Mouse (Mus musculus) heart, embryonic 13.5 days (tissue): ENCODE data around the gene Dlx3. TPM values are rescaled to one million over a fixed set of nuclear protein-coding genes. Genes with fewer than 3 reads are reported as not detected.
A peak's percentile ranks its signal among the peaks of the same experiment; 100 is the strongest.

Experiments used
- ATAC-seq: fragments of 200-750 bp; cut with Nextera tagmentation; 2 replicates; pipeline ENCODE4 v1.8.0; 2017; ENCODE audit warnings: moderate TSS enrichment; ENCODE audit not compliant: insufficient number of reproducible peaks, low FRiP score, low TSS enrichment; ENCODE audit errors: extremely low read depth
- H3K27ac ChIP-seq: fragments of 300-500 bp; sonication (generic); replicated peaks from 2 replicates; pipeline ENCODE4 v1.5.1; 2015; ENCODE audit warnings: moderate library complexity, mild to moderate bottlenecking, inconsistent platforms
- H3K27me3 ChIP-seq: fragments of 300-500 bp; sonication (generic); replicated peaks from 2 replicates; pipeline ENCODE4 v1.6.1; 2015; ENCODE audit warnings: mild to moderate bottlenecking, inconsistent platforms
- H3K36me3 ChIP-seq: fragments of 300-500 bp; sonication (generic); 2 replicates; pipeline ENCODE4 v1.6.1; 2015; ENCODE audit warnings: mild to moderate bottlenecking, inconsistent platforms
- H3K4me1 ChIP-seq: fragments of 300-500 bp; sonication (generic); 2 replicates; pipeline ENCODE4 v1.6.1; 2015; ENCODE audit warnings: inconsistent platforms
- H3K4me2 ChIP-seq: fragments of 300-500 bp; sonication (generic); 2 replicates; pipeline ENCODE4 v1.6.1; 2015; ENCODE audit warnings: inconsistent platforms, mild to moderate bottlenecking, moderate library complexity
- H3K4me3 ChIP-seq: fragments of 300-500 bp; sonication (generic); 2 replicates; pipeline ENCODE4 v1.5.1; 2015; ENCODE audit warnings: moderate library complexity, mild to moderate bottlenecking, inconsistent platforms
- H3K9ac ChIP-seq: fragments of 300-500 bp; sonication (generic); 2 replicates; pipeline ENCODE4 v1.6.1; 2015; ENCODE audit warnings: inconsistent platforms, mild to moderate bottlenecking, moderate library complexity
- H3K9me3 ChIP-seq: fragments of 300-500 bp; sonication (generic); 2 replicates; pipeline ENCODE4 v1.6.1; 2016; ENCODE audit warnings: inconsistent platforms
- WGBS: fragments of 180-500 bp; shearing (Covaris S2); methylation state at CpG from one replicate; pipeline ENCODE4 v1.1.7; 2015; ENCODE audit warnings: mixed read lengths; 5-methylcytosine and 5-hydroxymethylcytosine counted together
- polyA plus RNA-seq: library from polyadenylated mRNA; unstranded; fragments of >200 nt; fragmentation: Nextera tagmentation; extraction: Ambion mirVana; gene quantifications from 2 replicates; pipeline ENCODE4 v1.2.1, GENCODE M21; 2015

The Dlx3 gene
- polyA plus RNA-seq: 0.17 TPM in 1 of 2 replicates, not detected in the other

DNA sequence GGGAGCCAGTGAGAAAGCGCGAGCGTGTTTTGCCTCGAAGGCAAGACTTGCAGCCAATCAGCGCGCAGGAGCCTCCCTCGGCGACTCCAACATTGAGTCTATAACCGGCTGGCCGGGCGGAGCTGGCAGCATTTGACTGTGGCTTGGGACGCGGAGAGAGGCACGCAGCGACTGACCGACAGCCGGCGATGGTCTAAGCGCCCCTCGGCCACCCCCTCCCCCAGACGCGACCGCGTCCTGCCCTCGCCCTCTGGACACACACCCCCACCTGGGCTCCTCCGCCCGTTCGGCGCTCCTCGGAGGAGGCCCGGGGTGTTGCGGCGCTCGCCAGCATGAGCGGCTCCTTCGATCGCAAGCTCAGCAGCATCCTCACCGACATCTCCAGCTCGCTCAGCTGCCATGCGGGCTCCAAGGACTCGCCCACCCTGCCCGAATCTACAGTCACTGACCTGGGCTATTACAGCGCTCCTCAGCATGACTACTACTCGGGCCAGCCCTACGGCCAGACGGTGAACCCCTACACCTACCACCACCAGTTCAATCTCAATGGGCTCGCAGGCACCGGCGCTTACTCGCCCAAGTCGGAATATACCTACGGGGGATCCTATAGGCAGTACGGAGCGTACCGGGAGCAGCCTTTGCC, at the start of gene Dlx3:
Gene Dlx3 (plus strand): TSS at position 130 of the 643 bp plus-strand sequence.
- no peaks in the 10 kb centered on the region for H3K36me3 ChIP-seq
- H3K4me3 ChIP-seq: peak within 1 kb of the TSS; percentile 53
- 1% methylated on average over 55 of the region's 55 CpGs for WGBS
- ATAC-seq: no peak
- H3K4me2 ChIP-seq: peak within 1 kb of the TSS; percentile 80
- H3K4me1 ChIP-seq: peaks cover 25% of the 10 kb centered on the region
- peak within 1 kb of the TSS; percentile 73 for H3K9ac ChIP-seq
- no peak within 1 kb of the TSS for H3K27ac ChIP-seq
- peaks cover 87% of the 10 kb centered on the region for H3K27me3 ChIP-seq
- H3K9me3 ChIP-seq: no peaks in the 10 kb centered on the region

DNA sequence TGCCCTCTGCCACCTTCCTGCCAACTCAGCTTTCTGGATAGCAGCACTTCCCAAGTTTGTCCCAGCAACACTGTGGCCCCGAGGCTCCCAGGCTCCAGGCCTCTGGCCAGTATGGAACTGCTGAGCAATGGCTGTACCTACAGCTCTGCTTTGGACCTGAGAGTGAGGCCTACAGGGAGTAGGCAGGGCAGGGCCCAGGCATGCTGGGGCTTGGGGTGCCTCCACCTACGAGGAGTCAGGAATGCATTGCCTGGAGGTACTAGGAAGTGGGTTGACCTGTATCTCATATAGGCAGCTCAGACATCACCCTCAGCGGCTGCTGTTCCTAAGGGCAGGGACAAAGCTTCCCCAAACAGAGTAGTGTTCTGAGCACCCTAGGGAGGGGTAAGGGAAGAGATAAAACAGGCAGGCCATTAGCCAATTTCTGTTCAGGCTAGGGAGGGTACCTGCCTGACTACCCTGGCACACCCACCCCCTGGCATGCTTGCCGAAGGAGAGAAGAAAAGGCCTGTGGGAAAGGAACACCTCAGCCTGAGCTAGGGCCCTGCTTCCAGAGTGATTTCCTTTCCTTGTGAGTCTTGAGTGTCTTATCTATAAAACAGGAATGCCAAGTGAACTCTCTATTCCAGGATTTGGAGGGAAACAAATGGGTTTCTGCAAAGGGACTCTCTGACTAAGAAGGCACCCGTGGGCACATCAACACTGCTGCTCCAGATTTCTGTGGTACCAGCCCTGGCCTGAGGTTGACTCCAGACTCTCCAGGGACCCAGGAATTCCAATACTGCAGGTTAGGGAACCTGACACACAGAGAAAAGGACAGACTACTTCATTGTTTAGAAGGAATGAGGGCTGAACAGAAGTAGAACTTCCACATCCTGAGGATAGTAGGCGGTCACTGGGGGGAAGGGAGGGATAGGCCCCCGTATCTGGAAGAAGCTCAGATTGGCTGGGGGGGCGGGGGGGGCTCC, 49.5 kb upstream of the Dlx3 start:
- Histone ChIP-seq H3K27ac (peak overlapping the region; percentile 87), H3K9ac (peak overlapping the region; percentile 53; the same call in 1 of the 2 replicates), H3K4me2 (peak overlapping the region; percentile 45), H3K36me3 (peaks cover 16% of the 10 kb centered on the region), H3K9me3 (no peaks in the 10 kb centered on the region), H3K4me3 (0 out of 2 replicates have a peak overlapping the region, but pooled peaks have one; percentile 2), H3K4me1 (peaks cover 71% of the 10 kb centered on the region), H3K27me3 (peaks cover 12% of the 10 kb centered on the region)
- no peak for ATAC-seq
- WGBS: 43% methylated on average over 8 of the region's 8 CpGs

DNA sequence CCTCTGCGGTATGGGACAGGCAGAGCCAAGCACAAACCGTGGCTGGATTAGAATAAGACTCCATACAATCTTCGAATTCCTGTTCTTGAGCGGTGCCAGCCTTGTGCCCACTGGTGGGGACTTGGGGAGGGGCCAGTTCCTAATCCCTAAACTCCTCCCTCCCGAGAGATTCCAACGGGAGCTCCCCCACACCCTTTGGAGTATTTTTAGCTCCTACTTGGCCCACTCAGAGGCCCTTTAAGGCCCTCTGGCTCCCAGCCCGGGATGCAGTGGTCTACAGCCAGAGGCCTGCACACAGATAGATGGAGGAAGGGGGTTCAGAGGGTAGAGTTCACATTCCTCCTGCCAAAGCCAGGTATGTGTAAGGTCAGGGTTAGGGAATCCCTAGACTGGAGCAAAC, 48.7 kb upstream of the Dlx3 start:
- WGBS: 21% methylated on average over 7 of the region's 7 CpGs
- ATAC-seq: 0 out of 2 replicates have a peak, but pooled peaks have one; percentile 42
- H3K9ac ChIP-seq: no peak overlapping the region
- peaks cover 7% of the 10 kb centered on the region for H3K36me3 ChIP-seq
- H3K9me3 ChIP-seq: no peaks in the 10 kb centered on the region
- H3K27ac ChIP-seq: peak overlapping the region; percentile 87
- H3K27me3 ChIP-seq: peaks cover 14% of the 10 kb centered on the region
- H3K4me3 ChIP-seq: 0 out of 2 replicates have a peak overlapping the region, but pooled peaks have one; percentile 2
- peak overlapping the region; percentile 45 for H3K4me2 ChIP-seq
- H3K4me1 ChIP-seq: peaks cover 76% of the 10 kb centered on the region

DNA sequence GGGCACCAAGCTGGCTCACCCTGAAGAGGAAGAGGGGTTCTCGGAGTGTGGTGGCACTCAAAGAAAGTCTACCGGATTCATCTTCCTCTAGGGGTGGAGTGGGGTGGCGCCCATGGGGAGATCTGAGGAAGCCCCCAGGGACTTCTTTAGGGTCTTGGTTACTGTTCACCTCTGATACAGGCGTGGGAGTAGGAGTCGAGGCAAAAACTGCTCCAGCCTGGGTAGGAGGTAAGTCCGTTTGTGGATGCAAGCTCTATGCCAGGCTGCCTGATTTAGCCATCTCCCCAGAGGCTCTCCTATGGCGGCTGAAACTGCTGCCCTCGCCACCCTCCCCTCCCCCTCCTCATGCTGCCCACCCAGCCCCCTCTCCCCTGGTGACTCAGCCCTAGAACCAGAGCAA, 47.8 kb upstream of the Dlx3 start:
- no peaks in the 10 kb centered on the region for H3K9me3 ChIP-seq
- no peaks in the 10 kb centered on the region; the same call in 1 of the 2 replicates for H3K36me3 ChIP-seq
- peaks cover 80% of the 10 kb centered on the region for H3K4me1 ChIP-seq
- 60% methylated on average over 8 of the region's 8 CpGs for WGBS
- ATAC-seq: no peak
- H3K27me3 ChIP-seq: peaks cover 21% of the 10 kb centered on the region
- H3K4me2 ChIP-seq: peak overlapping the region; percentile 45
- H3K4me3 ChIP-seq: no peak overlapping the region
- H3K9ac ChIP-seq: peak overlapping the region; percentile 42; the same call in 1 of the 2 replicates
- H3K27ac ChIP-seq: peak overlapping the region; percentile 87

DNA sequence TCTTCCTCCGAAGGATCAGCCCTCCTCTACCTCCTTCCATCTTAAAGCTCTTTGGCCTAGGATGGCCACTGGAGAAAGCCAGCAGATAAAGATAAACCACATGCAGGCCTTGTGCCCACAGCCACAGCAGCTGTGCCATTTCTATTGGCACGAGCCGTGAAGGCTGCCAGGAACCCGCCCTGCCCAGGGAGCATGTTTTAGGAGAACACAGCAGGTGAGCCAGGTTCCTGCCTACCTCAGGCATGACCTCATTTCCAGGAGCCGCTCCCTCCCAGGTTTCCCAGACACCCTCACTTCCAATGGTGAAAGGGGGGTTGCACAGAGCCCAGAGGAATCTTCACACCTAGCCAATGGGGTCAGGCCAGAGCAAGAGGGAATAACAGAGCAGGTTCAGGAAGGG, 47.1 kb upstream of the Dlx3 start:
- ATAC-seq: no peak
- H3K9me3 ChIP-seq: no peaks in the 10 kb centered on the region
- peaks cover 87% of the 10 kb centered on the region for H3K4me1 ChIP-seq
- H3K4me2 ChIP-seq: no peak overlapping the region
- H3K36me3 ChIP-seq: no peaks in the 10 kb centered on the region
- 63% methylated on average over 5 of the region's 5 CpGs for WGBS
- peaks cover 28% of the 10 kb centered on the region for H3K27me3 ChIP-seq
- H3K9ac ChIP-seq: no peak overlapping the region
- peak overlapping the region; percentile 87 for H3K27ac ChIP-seq
- no peak overlapping the region for H3K4me3 ChIP-seq

DNA sequence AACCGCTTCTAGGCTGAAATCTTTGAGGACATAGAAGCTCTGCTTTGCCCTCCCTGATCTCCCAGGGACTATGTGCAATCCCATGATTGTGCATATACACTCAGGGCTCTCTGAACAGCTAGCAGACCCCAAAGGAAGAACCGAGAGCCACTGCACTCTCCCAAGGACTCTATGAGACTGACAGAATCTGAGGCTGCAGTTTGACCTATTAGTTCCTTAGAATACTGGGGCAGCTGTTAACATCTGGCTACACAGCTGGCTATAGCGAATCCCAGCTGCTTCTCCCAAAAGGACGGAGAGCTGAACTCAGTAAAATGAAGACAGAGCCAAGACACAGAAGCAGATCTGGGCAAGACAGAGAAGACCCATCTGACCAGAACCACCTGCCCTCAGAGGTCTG, 46.1 kb upstream of the Dlx3 start:
- Histone ChIP-seq H3K27ac (0 out of 2 replicates have a peak overlapping the region, but pooled peaks have one; percentile 80), H3K9me3 (no peaks in the 10 kb centered on the region), H3K4me2 (0 out of 2 replicates have a peak overlapping the region, but pooled peaks have one; percentile 77), H3K27me3 (peaks cover 37% of the 10 kb centered on the region), H3K9ac (no peak overlapping the region), H3K4me1 (peaks cover 91% of the 10 kb centered on the region), H3K4me3 (no peak overlapping the region), H3K36me3 (no peaks in the 10 kb centered on the region)
- no peak for ATAC-seq
- 78% methylated on average over 4 of the region's 4 CpGs for WGBS

DNA sequence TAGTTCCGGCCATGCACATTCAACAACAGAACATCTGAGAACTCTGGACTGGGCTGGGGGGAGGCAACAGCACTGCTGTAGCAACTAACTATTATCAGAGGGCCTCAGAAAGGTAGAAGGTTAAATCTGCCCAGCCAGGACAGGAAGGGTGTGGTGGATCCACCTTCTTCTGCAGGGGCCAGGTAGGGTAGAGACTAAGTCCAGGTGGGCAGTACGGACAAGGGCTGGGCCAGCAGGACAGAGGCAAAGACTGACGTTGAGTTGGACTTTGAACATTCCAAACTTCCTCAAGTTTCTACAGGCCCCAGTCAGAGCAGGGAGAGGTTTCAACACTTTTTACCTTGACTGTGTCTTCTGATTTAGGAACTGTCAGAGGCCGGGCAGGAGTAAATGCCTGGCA, 45.2 kb upstream of the Dlx3 start:
- H3K4me1 ChIP-seq: peaks cover 91% of the 10 kb centered on the region
- H3K4me2 ChIP-seq: peak overlapping the region; percentile 77
- no peaks in the 10 kb centered on the region for H3K36me3 ChIP-seq
- H3K9me3 ChIP-seq: no peaks in the 10 kb centered on the region
- peak overlapping the region; percentile 88 for H3K9ac ChIP-seq
- WGBS: 63% methylated on average over 4 of the region's 4 CpGs
- ATAC-seq: no peak
- peak overlapping the region; percentile 80; the same call in 1 of the 2 replicates for H3K27ac ChIP-seq
- H3K4me3 ChIP-seq: peak overlapping the region; percentile 71
- H3K27me3 ChIP-seq: peaks cover 37% of the 10 kb centered on the region

DNA sequence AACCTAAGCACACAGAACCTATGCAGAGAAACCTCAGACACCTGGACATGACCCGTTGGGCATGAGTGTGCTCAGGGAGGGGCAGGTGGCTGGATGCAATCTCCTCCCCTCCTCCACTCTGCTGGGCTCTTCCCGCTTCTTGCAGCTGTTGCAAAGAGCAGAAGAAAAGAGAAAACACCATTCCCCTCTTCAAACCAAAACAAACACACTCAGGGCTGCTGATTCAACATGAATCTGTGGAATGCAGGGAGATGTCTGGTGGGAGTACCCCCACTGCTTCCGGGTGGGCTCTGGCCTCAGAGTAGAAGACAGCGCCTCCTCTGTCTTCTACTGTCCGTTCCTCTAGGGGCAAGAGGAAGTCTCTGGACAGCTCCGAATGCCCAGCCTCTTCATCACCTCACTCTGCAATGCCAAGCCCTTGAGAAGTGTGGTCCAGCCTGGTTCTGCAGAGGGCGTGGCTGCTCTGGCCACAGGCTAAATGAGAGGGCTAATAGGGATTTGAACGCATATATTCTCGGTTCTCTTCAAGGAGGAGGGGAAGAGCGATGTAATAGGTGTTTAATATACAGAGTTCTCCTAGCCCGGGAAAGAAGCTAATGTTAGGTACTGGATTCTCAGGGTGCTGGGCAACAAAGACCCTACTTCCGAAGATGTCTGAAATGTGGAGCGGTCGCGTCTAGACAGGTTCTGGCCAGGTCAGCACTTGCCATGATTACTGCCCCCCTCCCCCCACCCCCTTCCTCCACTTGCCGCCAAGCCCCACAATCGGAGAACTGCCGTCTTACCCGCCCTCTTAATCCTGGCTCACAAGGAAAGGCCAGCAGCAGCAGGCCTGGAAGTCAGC, 44.5 kb upstream of the Dlx3 start:
- Histone ChIP-seq H3K4me2 (peak overlapping the region; percentile 77), H3K9ac (peak overlapping the region; percentile 88), H3K27ac (peak overlapping the region; percentile 80), H3K4me3 (peak overlapping the region; percentile 71), H3K9me3 (no peaks in the 10 kb centered on the region), H3K36me3 (no peaks in the 10 kb centered on the region), H3K27me3 (peaks cover 37% of the 10 kb centered on the region), H3K4me1 (peaks cover 91% of the 10 kb centered on the region)
- no peak for ATAC-seq
- 6% methylated on average over 19 of the region's 19 CpGs for WGBS

DNA sequence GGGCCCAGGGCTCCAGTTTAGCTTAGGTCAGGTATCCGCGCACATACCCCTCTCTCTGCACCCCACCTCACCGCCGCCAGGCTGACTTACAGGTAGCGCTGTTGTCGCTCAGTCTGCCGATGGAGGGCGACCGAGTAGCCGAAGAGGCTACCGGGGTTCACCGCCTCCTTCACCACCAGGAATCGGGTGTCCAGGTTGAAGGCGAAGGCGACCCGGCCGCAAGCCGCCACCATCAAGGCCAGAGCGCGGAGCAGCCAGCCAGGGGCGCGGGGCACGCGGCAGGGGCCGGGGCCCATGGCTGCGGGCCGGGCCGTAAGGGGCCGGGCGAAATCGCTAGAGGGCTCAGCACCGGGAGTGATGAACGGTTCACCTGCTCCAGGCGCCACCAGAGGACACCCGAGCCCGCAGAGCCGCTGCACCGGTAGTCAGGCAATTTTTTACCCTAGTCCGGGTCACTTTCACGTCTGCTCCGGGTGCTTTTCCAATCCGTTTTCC, 43.8 kb upstream of the Dlx3 start:
- peak overlapping the region; percentile 71 for H3K4me3 ChIP-seq
- no peaks in the 10 kb centered on the region for H3K9me3 ChIP-seq
- H3K27me3 ChIP-seq: peaks cover 37% of the 10 kb centered on the region
- H3K9ac ChIP-seq: peak overlapping the region; percentile 88
- peaks cover 91% of the 10 kb centered on the region for H3K4me1 ChIP-seq
- WGBS: under 1% methylated on average over 42 of the region's 42 CpGs
- no peak for ATAC-seq
- H3K4me2 ChIP-seq: peak overlapping the region; percentile 77
- peak overlapping the region; percentile 80 for H3K27ac ChIP-seq
- H3K36me3 ChIP-seq: no peaks in the 10 kb centered on the region

DNA sequence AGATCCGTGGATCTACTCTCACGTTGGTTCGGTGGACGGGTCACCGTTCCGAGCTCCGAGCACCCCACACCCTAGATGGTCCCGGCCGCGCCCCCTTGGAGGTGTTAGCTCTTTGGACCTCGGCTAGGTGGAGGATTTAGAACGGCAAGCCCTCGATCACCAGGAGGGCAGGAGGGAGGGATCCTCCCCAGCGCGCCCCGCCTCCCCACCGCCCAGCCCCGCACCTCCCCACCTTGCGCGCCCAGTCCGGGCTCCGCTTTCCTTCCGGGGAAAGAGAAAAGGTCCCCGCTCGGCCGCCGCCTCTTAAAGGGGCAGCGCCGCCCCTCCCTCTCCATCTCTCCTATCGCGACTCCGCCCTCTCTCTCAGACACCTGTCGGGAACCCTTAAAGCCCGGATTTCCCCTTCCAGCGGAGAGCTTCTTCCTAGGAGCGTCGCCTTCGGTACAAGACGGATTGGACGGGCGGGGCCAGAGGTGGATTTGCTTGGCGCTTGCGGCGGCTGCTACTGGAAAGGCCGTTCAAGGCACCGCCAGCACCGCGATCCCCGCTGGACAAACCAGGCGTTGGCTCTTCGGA, 43.3 kb upstream of the Dlx3 start, which contains the start of gene Itga3:
Gene Itga3 (minus strand): TSS at position 266 of the 576 bp plus-strand sequence.
- H3K4me2 ChIP-seq: peak within 1 kb of the TSS; percentile 77
- peak within 1 kb of the TSS; percentile 88 for H3K9ac ChIP-seq
- peaks cover 85% of the 10 kb centered on the region for H3K4me1 ChIP-seq
- H3K27me3 ChIP-seq: peaks cover 37% of the 10 kb centered on the region
- peak within 1 kb of the TSS; percentile 71 for H3K4me3 ChIP-seq
- H3K9me3 ChIP-seq: no peaks in the 10 kb centered on the region
- H3K36me3 ChIP-seq: no peaks in the 10 kb centered on the region
- WGBS: under 1% methylated on average over 51 of the region's 51 CpGs
- ATAC-seq: peak; percentile 40; the same call in 1 of the 2 replicates
- H3K27ac ChIP-seq: peak within 1 kb of the TSS; percentile 80
